Mouse (Mus musculus) ES-E14 (cell line): ENCODE data around the gene Gtf2a1l. TPM values are rescaled to one million over a fixed set of nuclear protein-coding genes. Genes with fewer than 3 reads are reported as not detected.

Experiments
- DNase-seq: peaks from one replicate; pipeline ENCODE4 v3.0.0-alpha.2; 2013; ENCODE audit warnings: low read depth, low spot score
- H3K27ac ChIP-seq: 2 replicates; pipeline ENCODE4 v1.5.1; 2012; ENCODE audit warnings: low read depth, mild to moderate bottlenecking, low read length, moderate library complexity, mixed read lengths; ENCODE audit not compliant: poor library complexity, insufficient read depth, severe bottlenecking
- H3K36me3 ChIP-seq: 2 replicates; pipeline ENCODE4 v1.6.1; 2012; ENCODE audit warnings: mild to moderate bottlenecking, low read length, moderate library complexity, mixed read lengths; ENCODE audit not compliant: control insufficient read depth, poor library complexity, insufficient read depth, severe bottlenecking
- H3K4me1 ChIP-seq, 2 experiments: fragments of 150-350 bp in 1 of 2; sonication (generic) in 1 of 2; 2 replicates each; pipeline ENCODE4 v1.6.1; 2012; ENCODE audit warnings: low read length in 2 of 2, mild to moderate bottlenecking in 1 of 2, mixed read lengths in 1 of 2; ENCODE audit not compliant: control insufficient read depth in 2 of 2, insufficient read depth in 2 of 2, poor library complexity in 1 of 2
- H3K4me3 ChIP-seq, 2 experiments: fragments of 150-350 bp in 1 of 2; sonication (generic) in 1 of 2; 2 replicates each; pipeline ENCODE4 v1.5.1; 2012; ENCODE audit warnings: low read length in 2 of 2, low read depth in 1 of 2, mild to moderate bottlenecking in 1 of 2, mixed read lengths in 1 of 2; ENCODE audit not compliant: insufficient read depth in 1 of 2, poor library complexity in 1 of 2, severe bottlenecking in 1 of 2
- H3K9ac ChIP-seq: 2 replicates; pipeline ENCODE4 v1.6.1; 2012; ENCODE audit warnings: low read depth, mild to moderate bottlenecking, low read length, mixed read lengths; ENCODE audit not compliant: poor library complexity, insufficient read depth, severe bottlenecking
- H3K9me3 ChIP-seq: fragments of 150-350 bp; sonication (generic); 2 replicates; pipeline ENCODE4 v1.6.1; 2012; ENCODE audit warnings: low read depth, mild to moderate bottlenecking, low read length; ENCODE audit not compliant: control insufficient read depth, insufficient read depth
- CHD2 ChIP-seq: IDR thresholded peaks from 2 replicates; pipeline ENCODE4 v1.6.1; 2014; ENCODE audit warnings: mild to moderate bottlenecking, low read depth, low read length, inconsistent platforms
- HCFC1 ChIP-seq: IDR thresholded peaks from 2 replicates; pipeline ENCODE4 v1.6.1; 2012; ENCODE audit warnings: low read length, inconsistent platforms, borderline replicate concordance; ENCODE audit not compliant: insufficient read depth
- MAFK ChIP-seq: IDR thresholded peaks from 2 replicates; pipeline ENCODE4 v1.6.1; 2014; ENCODE audit warnings: mild to moderate bottlenecking, low read depth, low read length, inconsistent platforms; ENCODE audit not compliant: insufficient read depth
- ZC3H11A ChIP-seq: IDR thresholded peaks from 2 replicates; pipeline ENCODE4 v1.6.1; 2012; ENCODE audit warnings: low read depth, mild to moderate bottlenecking, inconsistent platforms, low read length, borderline replicate concordance
- ZNF384 ChIP-seq: IDR thresholded peaks from 2 replicates; pipeline ENCODE4 v1.6.1; 2012; ENCODE audit warnings: low read depth, low read length, inconsistent platforms
- in situ Hi-C, 2 experiments: fragments of 600-800 bp; cut with MboI; formaldehyde crosslinking; loops; one replicate each; pipeline ENCODE4 v1.15.1; 2025; ENCODE audit warnings: low sequenced_read_pairs in 2 of 2, inconsistent platforms in 1 of 2; ENCODE audit not compliant: unreplicated experiment in 2 of 2
- total RNA-seq: library from RNA; depleted of rRNA; stranded (reverse); fragments of 300-350 nt; gene quantifications from 2 replicates; pipeline ENCODE4 v1.2.3, GENCODE M21; 2012

The Gtf2a1l gene
- total RNA-seq, 1 experiment, result 0.80 TPM

GRCm38 (mm10) chr17:88632631-88633030 lies 35.8 kb upstream of the Gtf2a1l start:
- H3K36me3 ChIP-seq, result 0 out of 2 replicates have a peak, but pooled peaks cover 6% of the 10 kb centered on the region
- no peak for DNase-seq

DNA sequence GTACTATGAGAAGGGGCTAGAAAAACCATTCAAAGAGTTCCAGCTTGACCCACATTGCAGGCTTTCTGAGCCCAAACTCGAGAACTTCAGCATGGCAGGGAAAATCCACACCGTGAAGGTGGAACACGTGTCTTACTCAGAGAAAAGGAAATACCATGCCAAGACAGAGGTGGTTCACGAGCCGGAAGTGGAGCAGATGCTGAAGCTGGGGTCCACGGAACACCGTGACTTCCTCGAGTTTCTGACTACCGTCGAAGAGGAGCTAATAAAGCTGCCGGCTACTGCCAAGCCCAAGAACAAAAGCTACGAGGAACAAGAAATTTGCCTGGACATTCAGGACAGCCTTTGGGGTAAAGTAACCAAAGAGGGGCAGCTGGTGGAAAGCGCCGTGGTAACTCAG lies 32.4 kb upstream of the Gtf2a1l start:
- no peak overlapping the region for H3K27ac ChIP-seq
- H3K4me1 ChIP-seq, result peaks cover 2% of the 10 kb centered on the region in 2 experiments; a peak in 1 of 4 replicates
- in situ Hi-C loops, result no loop called here
- H3K9ac ChIP-seq, result no peak overlapping the region
- TF ChIP-seq ZC3H11A, result no peak
- H3K4me3 ChIP-seq, result no peak overlapping the region; a peak in 1 of 4 replicates
- H3K36me3 ChIP-seq, result peaks cover 6% of the 10 kb centered on the region; the same call in 1 of the 2 replicates
- DNase-seq, result no peak
- no peaks in the 10 kb centered on the region for H3K9me3 ChIP-seq

More at GRCm38 (mm10) chr17:88632631-88633030, 35.8 kb upstream of the Gtf2a1l start:
- in situ Hi-C loops, result no loop called here
- H3K4me1 ChIP-seq, result peaks cover 6 to 18% of the 10 kb centered on the region in 2 experiments; a peak in 3 of 4 replicates
- no peak overlapping the region for H3K27ac ChIP-seq
- no peak overlapping the region for H3K9ac ChIP-seq
- H3K9me3 ChIP-seq, result no peaks in the 10 kb centered on the region
- H3K4me3 ChIP-seq, result no peak overlapping the region
- TF ChIP-seq MAFK (no peak), ZNF384 (no peak), ZC3H11A (no peak), CHD2 (no peak), HCFC1 (no peak)

GRCm38 (mm10) chr17:88636587-88636986 lies 31.9 kb upstream of the Gtf2a1l start:
- H3K9ac ChIP-seq, result no peak overlapping the region
- peaks cover 2% of the 10 kb centered on the region in 2 experiments; a peak in 1 of 4 replicates for H3K4me1 ChIP-seq
- no peaks in the 10 kb centered on the region for H3K9me3 ChIP-seq
- in situ Hi-C loops, result no loop called here
- TF ChIP-seq CHD2, result no peak
- no peak for TF ChIP-seq ZNF384
- no peak for TF ChIP-seq HCFC1
- TF ChIP-seq MAFK, result no peak
- TF ChIP-seq ZC3H11A, result no peak
- H3K4me3 ChIP-seq, result no peak overlapping the region; a peak in 1 of 4 replicates
- no peak for DNase-seq
- H3K36me3 ChIP-seq, result peaks cover 6% of the 10 kb centered on the region; the same call in 1 of the 2 replicates
- no peak overlapping the region for H3K27ac ChIP-seq

DNA sequence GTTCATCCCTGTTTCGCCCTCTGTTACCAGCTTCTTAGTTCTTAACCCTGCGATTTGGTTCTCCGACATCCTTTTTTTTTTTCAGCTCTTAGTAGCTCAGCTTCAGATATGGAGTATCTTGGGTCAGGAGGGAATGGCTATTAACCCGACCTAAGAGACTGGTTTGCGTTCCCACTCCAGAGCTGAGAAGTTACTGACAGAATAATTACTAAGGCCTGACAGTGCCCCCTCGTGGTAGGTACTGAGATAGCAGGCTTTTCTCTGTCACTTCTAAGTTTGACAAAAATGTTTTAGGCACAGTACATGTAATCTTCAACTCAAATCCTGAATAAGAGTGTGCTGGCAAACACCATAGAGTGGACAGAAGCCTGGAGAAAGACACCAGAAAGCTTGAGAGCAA lies 27.4 kb upstream of the Gtf2a1l start:
- in situ Hi-C loops, result no loop called here
- no peaks in the 10 kb centered on the region for H3K9me3 ChIP-seq
- no peak for TF ChIP-seq CHD2
- TF ChIP-seq HCFC1, result no peak
- TF ChIP-seq ZC3H11A, result peak; percentile 78
- no peak for TF ChIP-seq ZNF384
- TF ChIP-seq MAFK, result no peak
- peak; percentile 71 for DNase-seq
- H3K36me3 ChIP-seq, result peaks cover 2% of the 10 kb centered on the region; the same call in 1 of the 2 replicates
- peaks cover 0 to 3% of the 10 kb centered on the region in 2 experiments; a peak in 1 of 4 replicates for H3K4me1 ChIP-seq
- no peak overlapping the region for H3K9ac ChIP-seq
- no peak overlapping the region for H3K4me3 ChIP-seq
- no peak overlapping the region for H3K27ac ChIP-seq

DNA sequence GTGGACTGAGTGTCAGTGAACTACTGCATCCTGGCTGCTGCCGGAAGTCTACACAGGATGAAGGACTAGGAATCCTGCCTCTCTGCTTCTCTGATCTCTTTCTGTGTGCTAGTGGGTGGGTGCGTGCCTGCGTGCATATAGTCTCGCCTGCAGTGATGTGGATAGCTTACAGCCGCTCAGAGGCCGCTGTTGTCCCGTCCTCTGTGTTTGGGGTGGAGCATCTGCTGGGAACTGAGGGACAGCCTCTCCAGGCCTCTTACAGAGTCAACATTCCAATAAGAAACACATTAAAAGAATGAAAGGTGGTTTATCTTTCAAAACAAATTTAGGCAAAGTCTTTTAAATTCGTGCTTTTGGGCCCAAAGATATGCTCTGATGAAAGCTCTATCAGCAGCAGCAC lies 26.6 kb upstream of the Gtf2a1l start:
- no peaks in the 10 kb centered on the region; the same call in 1 of the 2 replicates for H3K36me3 ChIP-seq
- no peak overlapping the region for H3K4me3 ChIP-seq
- TF ChIP-seq HCFC1, result no peak
- no peak for TF ChIP-seq MAFK
- no peak for TF ChIP-seq ZC3H11A
- TF ChIP-seq ZNF384, result no peak
- no peak for TF ChIP-seq CHD2
- no peak for DNase-seq
- H3K9me3 ChIP-seq, result no peaks in the 10 kb centered on the region
- in situ Hi-C loops, result no loop called here
- H3K4me1 ChIP-seq, result 0 out of 4 replicates have a peak, but pooled peaks cover 0 to 2% of the 10 kb centered on the region in 2 experiments
- no peak overlapping the region for H3K9ac ChIP-seq
- H3K27ac ChIP-seq, result no peak overlapping the region
